Mouse (Mus musculus) hindbrain, embryonic 14.5 days (tissue): ENCODE results near the gene Gm10392. TPM values are rescaled to one million over a fixed set of nuclear protein-coding genes. Genes with fewer than 3 reads are reported as not detected.

Source experiments
- ATAC-seq: fragments of 200-750 bp; cut with Nextera tagmentation; 2 replicates; pipeline ENCODE4 v1.8.0; 2017; ENCODE audit warnings: moderate number of reproducible peaks, mild to moderate bottlenecking, moderate TSS enrichment, moderate library complexity; ENCODE audit not compliant: low FRiP score
- DNase-seq: peaks from one replicate; pipeline ENCODE4 v3.0.0-alpha.2; 2015; ENCODE audit warnings: low spot score
- H3K27ac ChIP-seq: fragments of 300-500 bp; sonication (generic); 2 replicates; pipeline ENCODE4 v1.5.1; 2014; ENCODE audit warnings: mild to moderate bottlenecking, moderate library complexity
- H3K27me3 ChIP-seq: fragments of 300-500 bp; sonication (generic); 2 replicates; pipeline ENCODE4 v1.6.1; 2014; ENCODE audit warnings: mild to moderate bottlenecking, low read length, mixed read lengths; ENCODE audit not compliant: control insufficient read depth, insufficient read depth
- H3K36me3 ChIP-seq: fragments of 300-500 bp; sonication (generic); replicated peaks from 2 replicates; pipeline ENCODE4 v1.6.1; 2014; ENCODE audit not compliant: control insufficient read depth, insufficient read depth
- H3K4me1 ChIP-seq: fragments of 300-500 bp; sonication (generic); replicated peaks from 2 replicates; pipeline ENCODE4 v1.6.1; 2014; ENCODE audit warnings: antibody characterized with exemption, low read length, mixed read lengths; ENCODE audit not compliant: control insufficient read depth, insufficient read depth
- H3K4me2 ChIP-seq: fragments of 300-500 bp; sonication (generic); replicated peaks from 2 replicates; pipeline ENCODE4 v1.6.1; 2014; ENCODE audit warnings: mild to moderate bottlenecking, moderate library complexity
- H3K4me3 ChIP-seq: fragments of 300-500 bp; sonication (generic); replicated peaks from 2 replicates; pipeline ENCODE4 v1.5.1; 2014; ENCODE audit warnings: mild to moderate bottlenecking, low read length
- H3K9ac ChIP-seq: fragments of 300-500 bp; sonication (generic); 2 replicates; pipeline ENCODE4 v1.6.1; 2014
- H3K9me3 ChIP-seq: fragments of 300-500 bp; sonication (generic); 2 replicates; pipeline ENCODE4 v1.6.1; 2016; ENCODE audit warnings: low read length; ENCODE audit not compliant: control insufficient read depth
- WGBS: fragments of 180-500 bp; shearing (Covaris S2); extraction: QIAGEN DNeasy Blood & Tissue Kit; methylation state at CpG from one replicate; pipeline ENCODE4 v1.1.7; 2014; 5-methylcytosine and 5-hydroxymethylcytosine counted together
- polyA plus RNA-seq: library from polyadenylated mRNA; unstranded; fragments of >200 nt; fragmentation: Nextera tagmentation; extraction: Ambion mirVana; gene quantifications from 2 replicates; pipeline ENCODE4 v1.2.1, GENCODE M21; 2014

Gene Gm10392
- polyA plus RNA-seq, 1 experiment from 2014 or later, result not detected

DNA sequence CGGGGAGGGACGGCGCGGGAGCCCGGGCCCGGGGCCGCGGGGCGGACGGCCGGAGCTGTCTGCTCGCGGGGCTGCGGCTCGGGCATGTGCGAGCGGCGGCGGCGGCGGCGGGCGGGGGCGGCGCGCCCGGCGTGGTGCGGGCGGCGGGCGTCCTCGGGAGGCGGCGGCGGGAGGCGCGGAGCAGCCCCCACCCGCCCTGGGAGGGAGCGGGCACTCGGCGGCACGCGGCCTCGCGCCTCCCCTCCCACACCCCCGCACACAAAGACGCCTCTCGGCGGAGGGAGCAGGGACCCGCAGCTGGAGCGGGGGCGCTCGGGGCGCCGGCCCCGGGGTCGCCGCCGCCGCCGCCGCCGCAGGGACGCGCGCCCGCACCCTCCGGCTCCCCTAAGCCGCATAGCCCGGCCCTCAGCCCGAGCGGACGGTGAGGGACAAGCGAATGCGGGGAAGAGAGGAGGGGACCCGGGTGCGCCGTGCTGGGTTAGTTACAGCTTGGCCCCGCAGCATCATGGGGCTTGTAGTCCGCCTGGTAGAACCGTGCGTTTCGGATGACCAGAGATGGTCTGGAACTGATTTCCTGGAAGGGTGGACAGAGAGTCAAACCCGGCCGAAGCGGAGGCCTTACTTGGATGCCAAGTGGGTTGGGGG lies 29.3 kb downstream of the Gm10392 start, which contains the start of gene Ankrd13b:
Gene Ankrd13b, minus strand, starts transcription at position 88 of the 645 bp plus-strand sequence.
- peaks cover 73% of the 10 kb centered on the region for H3K4me1 ChIP-seq
- H3K9me3 ChIP-seq, result no peaks in the 10 kb centered on the region
- under 1% methylated on average over 51 of the region's 87 CpGs for WGBS
- H3K4me2 ChIP-seq, result peak within 1 kb of the TSS; percentile 88
- peak within 1 kb of the TSS; percentile 96 for H3K4me3 ChIP-seq
- peak; percentile 49 for ATAC-seq
- H3K36me3 ChIP-seq, result no peaks in the 10 kb centered on the region
- H3K9ac ChIP-seq, result peak within 1 kb of the TSS; percentile 99
- H3K27ac ChIP-seq, result peak within 1 kb of the TSS; percentile 92
- H3K27me3 ChIP-seq, result no peaks in the 10 kb centered on the region
- DNase-seq, result peak; percentile 82

DNA sequence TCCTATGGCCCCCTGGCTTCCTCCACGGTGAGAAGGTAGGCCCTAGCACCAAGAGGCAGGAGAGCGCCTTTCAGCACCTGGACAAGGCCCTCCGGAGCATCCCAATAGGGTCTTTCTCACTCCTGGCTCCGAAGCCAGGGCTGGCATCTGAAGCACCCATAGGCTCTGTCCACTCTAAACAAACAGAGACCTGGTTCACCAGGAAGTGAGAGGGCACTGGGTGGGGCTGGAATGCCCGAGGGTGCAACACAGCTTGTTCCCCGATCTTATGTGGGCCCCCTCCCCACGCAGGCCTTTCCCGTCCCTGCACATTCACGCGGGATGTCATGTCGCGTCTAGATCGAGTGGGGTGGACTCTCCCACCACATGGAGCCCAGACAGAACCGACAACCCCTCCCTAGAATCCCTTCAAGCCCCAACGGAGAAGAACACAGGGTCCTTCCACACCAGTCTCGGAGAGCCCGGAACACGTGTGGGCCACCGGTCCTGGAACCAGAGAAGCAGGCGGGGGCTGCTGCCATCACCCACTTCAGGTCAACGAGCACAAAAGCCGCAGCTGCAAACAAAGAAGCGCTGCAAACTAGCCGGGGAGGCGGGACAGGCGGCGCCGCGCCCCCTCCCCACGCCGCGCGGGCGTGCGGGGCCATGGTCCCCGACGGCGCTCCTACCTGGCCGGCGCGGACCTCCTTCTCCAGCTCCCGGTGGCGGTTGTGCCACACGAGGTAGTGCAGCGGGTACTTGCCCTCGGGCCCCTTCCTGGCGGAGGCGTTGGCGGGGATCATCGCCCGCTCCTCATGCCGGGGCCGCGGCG lies 30.0 kb downstream of the Gm10392 start:
- H3K9me3 ChIP-seq, result no peaks in the 10 kb centered on the region
- ATAC-seq, result no peak
- H3K27me3 ChIP-seq, result no peaks in the 10 kb centered on the region
- peaks cover 66% of the 10 kb centered on the region for H3K4me1 ChIP-seq
- H3K4me2 ChIP-seq, result peak overlapping the region; percentile 88
- peak overlapping the region; percentile 92 for H3K27ac ChIP-seq
- 2% methylated on average over 47 of the region's 55 CpGs for WGBS
- peak overlapping the region; percentile 96 for H3K4me3 ChIP-seq
- peak overlapping the region; percentile 99 for H3K9ac ChIP-seq
- no peaks in the 10 kb centered on the region for H3K36me3 ChIP-seq
- DNase-seq, result no peak

DNA sequence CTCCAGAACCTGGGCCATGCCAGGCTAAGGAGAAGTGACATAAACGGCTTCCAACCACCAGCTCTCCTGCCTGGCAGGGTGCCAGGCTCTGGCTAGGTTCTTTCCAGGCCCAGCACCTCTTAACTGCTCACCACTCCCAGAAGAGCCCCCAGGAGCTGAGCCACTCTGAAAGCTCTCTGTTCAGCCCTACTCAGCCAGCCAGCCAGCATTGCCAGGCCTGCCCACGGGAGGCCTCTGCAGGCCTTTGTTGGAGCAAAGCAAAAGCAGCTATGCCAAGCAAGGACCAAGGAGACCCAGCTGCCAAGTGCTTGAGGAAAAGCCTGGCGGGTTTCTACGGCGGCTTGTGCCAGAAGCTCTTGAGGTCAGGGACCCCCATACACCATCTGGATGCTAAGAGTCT lies 32.2 kb downstream of the Gm10392 start:
- ATAC-seq (no peak; the same call in 1 of the 2 replicates), DNase-seq (no peak)
- Histone ChIP-seq H3K4me3 (peak overlapping the region; percentile 96), H3K9me3 (no peaks in the 10 kb centered on the region), H3K27ac (peak overlapping the region; percentile 69), H3K4me2 (peak overlapping the region; percentile 88), H3K36me3 (no peaks in the 10 kb centered on the region), H3K4me1 (peaks cover 62% of the 10 kb centered on the region), H3K27me3 (no peaks in the 10 kb centered on the region), H3K9ac (peak overlapping the region; percentile 99)
- WGBS, result 37% methylated on average over 5 of the region's 5 CpGs

DNA sequence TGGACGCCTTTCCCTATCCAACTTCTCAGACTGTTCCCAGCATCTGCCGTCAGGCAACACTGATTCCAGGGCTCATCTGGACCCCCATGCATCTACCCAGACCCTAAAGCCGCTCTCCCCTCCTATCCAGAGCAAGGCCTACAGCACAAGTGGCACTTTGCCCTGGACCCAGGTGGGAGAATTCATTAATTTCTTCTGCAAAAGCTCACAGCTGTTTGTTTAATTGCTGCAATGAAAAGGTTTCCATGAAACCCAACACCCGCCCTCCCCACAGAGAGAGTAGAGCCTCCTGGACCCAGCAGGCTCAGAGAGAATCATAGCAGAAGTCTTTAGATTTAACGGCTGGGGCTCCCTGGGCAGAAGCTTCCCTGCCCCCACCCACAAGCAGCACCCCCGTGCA lies 33.8 kb downstream of the Gm10392 start:
- peaks cover 46% of the 10 kb centered on the region for H3K4me1 ChIP-seq
- no peak overlapping the region for H3K9ac ChIP-seq
- no peak for ATAC-seq
- no peaks in the 10 kb centered on the region for H3K36me3 ChIP-seq
- 33% methylated on average over 6 of the region's 6 CpGs for WGBS
- no peaks in the 10 kb centered on the region for H3K27me3 ChIP-seq
- H3K4me3 ChIP-seq, result no peak overlapping the region
- H3K27ac ChIP-seq, result no peak overlapping the region; the same call in 1 of the 2 replicates
- no peak for DNase-seq
- H3K9me3 ChIP-seq, result no peaks in the 10 kb centered on the region
- peak overlapping the region; percentile 88 for H3K4me2 ChIP-seq

DNA sequence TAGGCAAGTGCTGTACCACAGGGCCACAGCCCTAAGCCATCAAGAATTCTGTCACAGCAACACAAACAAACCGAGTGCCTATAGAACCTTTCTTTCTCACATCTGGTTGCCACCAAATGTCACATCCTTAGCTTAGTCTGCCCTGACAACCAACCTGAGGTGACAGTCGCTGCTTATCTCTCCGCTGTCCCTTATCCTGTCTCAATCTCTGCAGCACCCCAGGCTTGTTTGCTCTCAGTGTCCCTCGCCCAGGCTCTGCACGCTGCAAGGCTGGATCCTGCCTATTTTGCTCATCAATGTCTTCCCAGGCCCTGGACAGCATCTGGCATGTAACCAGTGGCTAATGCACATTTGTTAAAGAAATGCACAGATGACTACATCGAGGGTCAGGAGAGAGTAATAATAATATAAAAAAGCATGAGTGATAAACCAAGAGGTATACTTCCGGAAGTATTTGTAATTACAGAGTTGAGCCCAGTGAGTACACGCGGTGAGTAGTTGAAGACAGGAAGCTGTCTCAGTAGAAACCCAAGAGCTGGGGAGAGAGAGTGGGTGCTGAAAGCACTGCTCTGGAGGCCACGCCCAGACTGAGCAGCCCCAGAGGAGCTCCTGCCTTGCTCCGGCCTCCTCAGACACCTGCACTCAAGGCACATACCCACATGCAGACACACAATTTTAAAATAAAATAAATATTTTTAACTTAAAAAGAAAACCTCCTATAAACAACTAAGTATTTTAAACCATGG lies 35.3 kb downstream of the Gm10392 start:
- H3K36me3 ChIP-seq, result no peaks in the 10 kb centered on the region
- H3K9ac ChIP-seq, result no peak overlapping the region
- H3K27ac ChIP-seq, result no peak overlapping the region
- no peak overlapping the region for H3K4me3 ChIP-seq
- no peaks in the 10 kb centered on the region for H3K9me3 ChIP-seq
- peaks cover 43% of the 10 kb centered on the region for H3K4me1 ChIP-seq
- ATAC-seq (no peak), DNase-seq (no peak)
- WGBS, result 71% methylated on average over 11 of the region's 11 CpGs
- H3K27me3 ChIP-seq, result no peaks in the 10 kb centered on the region
- no peak overlapping the region for H3K4me2 ChIP-seq

DNA sequence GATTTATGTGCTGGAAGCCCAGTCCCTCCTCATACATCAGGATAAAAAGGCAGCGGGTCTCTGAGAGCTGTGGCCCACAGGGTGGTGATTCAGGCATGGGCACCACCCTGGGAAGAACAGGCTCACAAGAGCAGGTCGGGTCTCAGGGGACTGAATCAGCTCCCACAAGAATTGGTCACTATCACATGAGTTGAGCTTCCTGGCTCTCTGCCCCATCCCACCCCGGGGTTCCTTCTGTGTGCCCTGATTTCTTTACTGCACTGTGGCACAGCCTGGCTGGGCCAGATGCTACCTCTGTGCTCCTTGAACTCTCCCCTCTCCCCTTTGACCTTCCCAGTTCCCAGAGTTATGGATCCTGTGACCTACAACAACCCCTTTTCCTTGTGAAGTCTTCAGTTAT lies 36.0 kb downstream of the Gm10392 start:
- Histone ChIP-seq H3K36me3 (no peaks in the 10 kb centered on the region), H3K27me3 (no peaks in the 10 kb centered on the region), H3K9me3 (no peaks in the 10 kb centered on the region), H3K27ac (no peak overlapping the region), H3K9ac (no peak overlapping the region), H3K4me3 (no peak overlapping the region), H3K4me1 (peaks cover 39% of the 10 kb centered on the region), H3K4me2 (no peak overlapping the region)
- 76% methylated on average over 3 of the region's 3 CpGs for WGBS
- ATAC-seq (no peak), DNase-seq (no peak)

DNA sequence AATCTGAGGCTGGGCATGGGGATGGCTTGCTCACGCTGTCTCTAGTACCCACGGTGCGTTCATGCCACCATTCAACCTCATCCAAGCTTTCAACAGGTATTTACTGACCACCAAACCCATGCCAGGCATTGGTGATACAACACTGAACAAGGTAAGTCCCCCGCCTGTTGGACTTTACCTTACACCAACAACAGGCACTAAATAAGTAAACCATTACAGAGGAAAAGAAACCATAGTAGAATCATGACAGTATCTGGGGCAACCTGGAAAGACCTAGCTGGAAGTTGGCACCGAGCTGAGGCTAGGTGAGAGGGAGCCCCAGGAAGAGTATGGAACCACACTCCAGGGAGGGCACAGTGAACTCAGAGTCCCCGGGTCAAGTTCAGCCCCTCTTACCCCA lies 42.1 kb downstream of the Gm10392 start:
- H3K4me1 ChIP-seq, result no peaks in the 10 kb centered on the region
- no peak for DNase-seq
- no peak overlapping the region for H3K4me2 ChIP-seq
- H3K9me3 ChIP-seq, result no peaks in the 10 kb centered on the region
- no peak overlapping the region for H3K4me3 ChIP-seq
- no peak overlapping the region for H3K9ac ChIP-seq
- H3K27ac ChIP-seq, result no peak overlapping the region
- no peak for ATAC-seq
- no peaks in the 10 kb centered on the region for H3K27me3 ChIP-seq
- 90% methylated on average over 6 of the region's 6 CpGs for WGBS
- peaks cover 44% of the 10 kb centered on the region for H3K36me3 ChIP-seq

DNA sequence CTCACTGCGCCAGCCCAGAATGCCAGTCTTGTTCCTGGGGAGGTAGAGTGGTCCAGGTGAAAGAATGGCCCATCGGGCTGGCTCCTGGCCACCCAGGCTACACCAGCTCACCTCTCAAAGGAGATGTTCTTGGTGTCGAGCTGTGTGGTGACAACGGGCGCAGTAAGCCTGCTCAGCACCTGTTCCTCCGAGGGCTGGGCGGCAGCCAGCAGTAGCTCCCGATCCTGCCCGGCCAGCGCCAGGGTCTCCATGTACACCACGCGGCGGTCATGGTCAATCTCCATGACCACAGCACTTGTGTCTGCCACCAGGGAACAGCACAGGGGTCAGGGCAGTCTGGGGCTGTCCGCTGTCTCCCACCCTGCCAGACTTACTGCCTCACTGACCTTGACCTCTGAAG lies 42.8 kb downstream of the Gm10392 start:
- H3K9ac ChIP-seq, result no peak overlapping the region
- H3K4me2 ChIP-seq, result no peak overlapping the region
- ATAC-seq, result no peak
- H3K4me1 ChIP-seq, result no peaks in the 10 kb centered on the region
- peaks cover 51% of the 10 kb centered on the region for H3K36me3 ChIP-seq
- no peak for DNase-seq
- WGBS, result 96% methylated on average over 14 of the region's 14 CpGs
- no peak overlapping the region for H3K27ac ChIP-seq
- no peaks in the 10 kb centered on the region for H3K27me3 ChIP-seq
- H3K9me3 ChIP-seq, result no peaks in the 10 kb centered on the region
- H3K4me3 ChIP-seq, result no peak overlapping the region

DNA sequence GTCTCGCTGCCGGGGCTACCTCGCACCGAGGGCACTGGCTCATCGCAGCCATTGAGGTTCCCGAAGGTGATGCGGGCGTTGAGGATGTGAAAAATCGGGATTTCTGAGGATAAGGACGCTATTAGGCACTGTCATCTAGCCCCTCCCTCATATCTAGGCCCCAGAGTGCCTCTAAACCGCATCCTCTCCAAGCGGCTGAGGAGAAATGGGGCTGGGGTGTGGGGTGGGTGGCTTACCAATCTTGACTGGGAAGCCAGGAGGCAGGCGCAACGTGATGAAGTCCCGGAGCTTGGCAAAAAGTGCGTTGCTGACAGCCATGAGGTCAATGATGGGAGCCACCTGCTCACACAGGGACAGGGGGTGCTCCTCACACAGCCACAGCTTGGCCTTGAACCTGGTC lies 46.2 kb downstream of the Gm10392 start:
- H3K4me3 ChIP-seq, result no peak overlapping the region
- 93% methylated on average over 16 of the region's 16 CpGs for WGBS
- no peaks in the 10 kb centered on the region for H3K9me3 ChIP-seq
- H3K4me1 ChIP-seq, result no peaks in the 10 kb centered on the region; the same call in 1 of the 2 replicates
- no peak overlapping the region for H3K4me2 ChIP-seq
- peaks cover 57% of the 10 kb centered on the region for H3K36me3 ChIP-seq
- DNase-seq (no peak), ATAC-seq (no peak)
- H3K27ac ChIP-seq, result no peak overlapping the region
- peaks cover 5% of the 10 kb centered on the region for H3K27me3 ChIP-seq
- H3K9ac ChIP-seq, result no peak overlapping the region
